Mouse (Mus musculus): ENCODE results near the gene Ppp1r1c.

- TF ChIP-seq CTCF (IDR thresholded peaks at IDR 0.05; ENCODE audit: low read depth, low read length) (no peak), EP300 (IDR thresholded peaks at IDR 0.05; ENCODE audit: insufficient read depth, low read depth, low read length) (no peak), POLR2A (IDR thresholded peaks at IDR 0.05; ENCODE audit: insufficient read depth, low read length) (no peak)
Observed at GRCm38 (mm10) chr2:79722415-79722814, 14.8 kb downstream of the Ppp1r1c start.
